Mouse (Mus musculus) kidney, adult 18-20 months (tissue): ENCODE data around the gene Aldh3a2.
A peak's percentile ranks its signal among the peaks of the same experiment; 100 is the strongest.
"Not testable (repeated sequence)": the region's sequence is repeated elsewhere in the genome, so short reads cannot be mapped to it uniquely, and the experiment has no call there.

Experiments used
- DNase-seq: peaks from one replicate; pipeline ENCODE4 v3.0.0; 2021

Gene Aldh3a2

DNA sequence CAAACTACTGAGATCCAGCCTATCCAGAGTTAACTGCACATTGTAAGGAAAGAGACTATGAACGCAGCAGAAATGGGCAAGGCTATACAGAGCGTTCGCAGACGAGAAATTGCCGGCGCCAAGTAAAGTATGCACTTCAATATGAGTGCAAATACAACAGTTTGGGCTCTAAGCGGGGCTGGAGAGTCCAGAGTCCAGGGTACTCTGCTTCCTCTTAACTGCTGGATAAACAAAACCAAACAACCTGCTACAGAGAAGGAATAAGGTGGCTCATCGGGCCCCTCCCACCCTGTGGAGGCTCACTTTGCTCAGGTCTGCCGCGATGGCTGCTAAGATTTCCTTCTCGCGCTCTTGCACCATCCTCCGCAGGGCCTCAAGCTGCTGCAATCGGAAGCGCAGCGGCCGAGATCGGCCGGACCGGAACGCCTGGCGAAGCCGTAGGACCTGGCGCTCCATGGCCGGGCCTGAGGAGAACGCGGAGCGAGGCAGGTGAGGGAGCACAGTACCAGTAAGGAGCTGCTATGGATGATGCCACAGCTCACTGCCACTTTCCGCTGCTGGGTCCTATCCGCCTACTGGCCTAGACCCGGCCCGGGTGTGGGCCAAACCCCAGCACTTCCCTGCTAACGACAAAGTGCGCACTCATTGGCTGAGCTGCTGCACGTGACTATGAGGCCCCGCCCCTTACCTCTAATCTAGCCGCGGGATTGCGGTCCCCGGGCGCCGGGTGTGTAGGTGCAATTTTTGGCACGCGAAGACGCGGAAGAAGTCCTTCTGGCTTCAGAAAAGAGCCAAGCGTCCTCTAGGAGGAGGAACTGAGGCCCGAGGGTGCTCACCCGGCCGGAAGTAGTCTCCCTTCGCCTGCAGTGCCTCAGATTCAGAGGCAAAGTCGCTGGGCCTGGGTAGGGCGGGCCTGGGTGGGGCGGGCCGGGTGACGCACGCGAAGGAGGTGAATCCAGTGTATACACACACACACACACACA is at the start of gene Aldh3a2:
Gene Aldh3a2 (minus strand): TSS at position 914 of the 983 bp plus-strand sequence.
- DNase-seq, result peak; percentile 97

DNA sequence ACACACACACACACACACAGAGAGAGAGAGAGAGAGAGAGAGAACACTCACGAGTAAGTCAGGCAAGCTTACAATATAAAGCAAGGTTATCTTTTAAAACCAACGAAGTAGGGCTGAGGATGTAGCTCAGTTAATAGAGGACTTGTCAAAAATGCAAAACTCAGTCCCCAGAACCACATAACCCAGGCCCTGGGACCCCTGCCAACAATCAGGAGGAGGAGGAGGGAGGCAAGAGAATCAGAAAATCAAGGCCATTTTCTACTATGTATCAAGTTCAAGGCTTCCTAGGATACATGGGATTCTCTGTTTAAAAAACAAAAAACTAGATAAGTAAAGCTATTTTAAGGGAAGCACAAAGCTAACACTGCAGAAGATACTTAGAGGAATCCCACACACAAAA is 49.6 kb upstream of the Aldh3a2 start:
- no peak for DNase-seq

DNA sequence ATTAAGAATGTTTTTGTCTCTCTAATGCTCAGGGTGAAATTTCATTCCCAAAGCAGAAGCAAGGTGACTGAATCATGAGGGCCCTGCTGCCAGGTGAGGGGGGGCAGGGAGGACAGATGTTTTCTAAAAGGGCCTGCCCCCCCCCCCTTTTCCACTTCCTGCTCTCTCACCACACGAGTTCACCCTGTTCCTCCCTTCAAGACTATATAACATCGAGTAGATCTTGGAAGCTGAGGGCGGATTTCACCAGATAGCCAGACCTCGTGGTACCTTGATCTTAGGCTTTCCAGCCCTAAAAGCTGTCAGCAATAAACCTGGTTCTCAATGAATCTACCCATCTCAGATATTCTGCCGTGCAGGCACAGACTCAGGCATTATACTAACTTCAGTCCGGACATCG is 43.1 kb upstream of the Aldh3a2 start:
- no peak for DNase-seq

DNA sequence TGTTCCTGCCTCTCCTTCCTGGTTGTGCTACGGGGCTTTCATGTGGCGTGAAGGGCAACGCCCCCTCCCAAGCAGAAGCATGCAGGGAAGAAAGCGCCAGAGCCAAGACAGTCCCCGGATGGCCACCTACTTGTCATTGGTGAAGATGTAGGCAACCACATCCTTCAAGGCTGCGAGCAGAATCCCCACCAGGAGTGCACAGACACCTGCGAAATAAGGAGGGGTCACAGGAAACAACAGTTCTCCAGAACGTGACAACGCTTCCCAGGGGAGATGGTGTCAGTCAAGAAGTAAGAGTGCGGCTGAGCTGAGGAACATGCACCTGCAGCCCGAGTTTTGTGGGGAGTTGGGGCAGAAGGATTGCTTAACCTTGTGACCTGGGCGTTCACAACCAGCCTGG is 42.6 kb upstream of the Aldh3a2 start:
- no peak for DNase-seq

DNA sequence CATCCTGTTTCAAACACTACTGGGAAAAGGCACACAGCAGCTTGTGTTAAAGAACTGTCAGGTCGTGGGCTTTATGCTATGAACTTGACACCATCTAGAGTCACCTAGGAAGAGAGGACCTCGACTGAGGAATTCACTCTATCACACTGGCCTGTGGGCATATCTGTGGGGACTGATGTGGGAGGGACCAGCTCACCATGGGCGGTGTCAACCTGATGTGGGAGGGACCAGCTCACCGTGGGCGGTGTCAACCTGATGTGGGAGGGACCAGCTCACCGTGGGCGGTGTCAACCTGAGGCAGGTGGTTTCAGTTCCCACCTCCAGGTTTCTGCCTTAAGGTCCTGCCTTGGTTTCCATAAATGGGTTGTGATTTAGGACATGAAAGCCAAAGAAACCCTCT is 40.5 kb upstream of the Aldh3a2 start:
- DNase-seq, result no peak

DNA sequence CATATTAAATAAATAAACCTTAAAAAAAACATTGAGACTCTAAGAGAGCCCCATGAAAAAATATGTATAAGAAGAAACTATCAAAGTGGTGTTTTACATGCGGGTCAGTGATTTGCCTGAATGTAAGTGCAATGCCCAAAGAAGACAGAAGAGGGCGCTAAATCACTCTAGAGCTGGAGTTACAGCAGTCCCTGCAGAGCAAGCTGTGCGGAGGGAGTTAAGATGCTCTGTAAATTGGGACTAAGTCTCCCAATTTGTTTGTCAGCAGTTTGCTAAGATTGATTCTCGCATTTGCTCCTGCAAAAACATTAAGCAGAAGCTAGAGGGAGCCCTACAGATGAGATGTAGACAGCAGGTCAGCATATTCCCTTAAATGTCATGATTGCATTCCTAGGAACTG is 38.1 kb upstream of the Aldh3a2 start:
- peak; percentile 57 for DNase-seq

DNA sequence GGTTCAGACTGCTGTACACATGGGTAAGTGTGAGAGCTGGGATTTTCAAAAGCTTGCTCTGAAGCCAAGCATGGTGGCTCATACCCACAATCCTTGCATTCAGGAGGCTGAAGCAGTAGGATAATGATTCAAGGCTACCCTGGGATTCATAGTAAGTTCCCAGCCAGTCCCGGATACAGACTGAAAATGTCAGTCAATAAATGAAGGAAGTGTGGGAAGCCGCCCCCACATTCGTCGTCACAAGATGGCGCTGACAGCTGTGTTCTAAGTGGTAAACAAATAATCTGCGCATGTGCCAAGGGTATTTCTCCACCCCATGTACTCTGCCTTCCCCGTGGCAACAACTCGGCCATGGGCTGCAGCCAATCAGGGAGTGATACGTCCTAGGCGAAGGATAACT is 37.3 kb upstream of the Aldh3a2 start:
- DNase-seq, result not testable (repeated sequence)

DNA sequence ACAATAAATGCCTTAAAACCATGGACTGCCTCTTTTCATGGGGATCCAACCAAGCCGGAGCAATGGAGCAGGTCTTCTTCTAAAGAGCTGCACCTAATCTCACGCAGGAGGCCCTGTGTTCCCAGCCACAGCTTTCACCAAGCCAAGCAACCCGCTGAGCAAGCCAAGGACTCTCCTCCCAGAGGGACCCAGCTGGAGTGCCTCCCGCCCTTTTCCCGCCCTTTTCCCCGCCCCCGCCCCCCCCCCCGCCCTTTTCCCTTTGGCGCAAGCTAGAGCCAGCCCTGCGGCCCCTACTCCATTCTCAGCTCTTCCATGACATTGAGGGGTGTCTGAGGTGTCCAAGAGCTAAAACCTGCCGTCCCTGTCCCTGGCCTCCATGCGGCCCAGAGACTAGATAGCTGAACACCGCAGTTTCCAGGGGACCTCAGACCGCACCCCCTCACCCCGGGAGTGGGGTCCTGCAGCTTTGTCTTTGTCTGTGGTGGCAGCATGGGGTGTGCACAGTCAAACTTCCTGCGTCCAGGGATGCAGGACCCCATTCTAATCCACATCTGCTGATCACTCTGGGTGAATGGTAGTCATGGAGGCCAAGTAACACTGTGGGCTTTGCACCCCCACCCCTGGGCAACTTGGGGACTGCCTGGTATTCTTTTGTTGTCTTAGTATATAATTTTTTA is 33.6 kb upstream of the Aldh3a2 start:
- DNase-seq, result no peak

DNA sequence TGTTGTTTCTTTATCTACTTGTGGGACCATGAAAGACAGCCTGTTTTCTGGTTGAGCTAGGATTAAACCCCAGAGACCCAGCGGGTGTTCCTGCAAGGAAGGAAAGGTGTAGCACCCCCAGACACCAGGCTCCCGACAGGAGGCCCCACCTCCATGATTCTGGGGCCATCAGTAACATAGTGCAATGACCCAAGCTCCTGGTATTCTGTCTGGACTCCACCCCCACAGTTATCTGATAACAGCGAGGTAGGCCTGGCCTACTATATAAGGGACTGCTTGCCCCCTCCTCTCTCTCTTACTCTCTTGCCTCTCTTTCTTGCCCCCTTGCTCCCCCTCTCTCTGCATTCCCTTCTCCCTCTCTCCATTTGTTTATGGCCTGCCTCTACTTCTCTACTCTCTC is 32.9 kb upstream of the Aldh3a2 start:
- DNase-seq, result no peak

DNA sequence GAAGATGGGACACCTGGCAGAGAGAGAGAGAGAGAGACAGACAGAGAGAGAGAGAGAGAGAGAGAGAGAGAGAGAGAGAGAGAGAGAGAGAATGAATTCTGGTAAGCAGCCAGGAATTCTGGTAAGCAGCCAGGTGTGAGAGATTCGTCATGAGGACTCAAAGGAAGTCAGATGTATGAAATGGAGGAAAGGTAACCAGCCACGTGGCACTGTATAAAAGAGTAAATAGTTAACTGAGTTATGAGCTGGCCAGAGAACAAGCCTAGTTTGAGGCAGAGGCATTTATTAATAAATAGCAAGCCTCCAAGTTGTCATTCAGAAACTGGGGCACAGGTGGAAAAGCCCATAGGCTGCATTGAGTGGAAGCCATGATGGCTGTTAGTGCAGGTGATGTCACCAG is 30.6 kb upstream of the Aldh3a2 start:
- DNase-seq, result no peak

DNA sequence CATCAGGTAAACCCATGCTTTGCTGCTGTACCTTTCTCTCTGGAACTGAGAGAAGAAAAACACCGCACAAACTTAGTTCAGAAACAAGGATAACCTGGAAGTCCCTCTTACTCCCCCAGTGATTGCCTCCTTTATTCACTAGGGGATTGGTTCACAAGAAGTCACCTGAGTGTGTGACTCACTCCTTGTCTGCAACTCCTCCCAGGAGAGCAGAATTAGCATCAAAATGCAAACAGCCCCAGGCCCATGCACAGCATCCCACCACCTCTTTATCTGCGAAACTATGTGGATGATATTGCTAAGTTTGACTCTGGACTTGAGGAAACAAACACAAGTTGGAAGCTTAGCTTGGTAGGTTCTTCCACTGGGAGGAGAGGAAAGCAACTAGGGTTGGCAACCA is 30.1 kb upstream of the Aldh3a2 start:
- DNase-seq, result no peak

DNA sequence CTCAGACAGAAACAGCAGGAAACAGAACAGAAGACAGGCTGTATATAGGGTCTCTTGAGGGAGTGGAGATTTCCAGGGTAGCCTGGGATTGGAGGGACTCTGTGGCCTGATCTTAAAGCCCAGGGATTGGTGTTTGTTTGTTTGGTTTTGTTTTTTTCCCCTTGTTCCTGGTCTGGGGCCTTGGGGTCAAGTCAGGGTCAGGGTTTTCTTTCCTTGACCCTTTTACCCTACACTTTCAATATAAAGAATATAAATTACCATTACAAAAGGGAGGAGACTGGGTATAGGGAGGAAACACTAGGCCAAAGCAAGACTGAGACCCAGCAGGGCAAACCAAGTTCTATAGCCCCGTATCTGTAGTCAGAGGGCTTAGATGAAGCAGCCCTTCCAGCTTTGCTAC is 29.3 kb upstream of the Aldh3a2 start:
- no peak for DNase-seq

DNA sequence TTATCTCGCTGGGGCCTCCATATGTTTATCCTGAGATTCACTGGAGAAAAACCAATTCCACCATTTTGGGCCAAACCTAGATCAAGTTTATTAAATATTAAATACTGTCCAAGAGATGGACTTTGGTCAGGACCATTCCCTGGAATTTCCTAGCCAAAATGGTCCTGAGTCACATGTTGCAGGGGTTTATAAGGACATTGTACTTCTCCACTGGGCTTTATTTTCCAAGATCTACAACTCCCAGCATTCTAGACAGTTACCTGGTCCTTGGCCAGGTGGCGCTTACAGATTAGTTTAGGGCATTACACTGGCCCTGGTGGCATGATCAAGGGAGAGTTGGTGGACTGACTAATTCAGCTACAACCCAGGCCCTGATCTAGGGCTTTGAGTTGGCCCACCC is 28.3 kb upstream of the Aldh3a2 start:
- DNase-seq, result no peak

DNA sequence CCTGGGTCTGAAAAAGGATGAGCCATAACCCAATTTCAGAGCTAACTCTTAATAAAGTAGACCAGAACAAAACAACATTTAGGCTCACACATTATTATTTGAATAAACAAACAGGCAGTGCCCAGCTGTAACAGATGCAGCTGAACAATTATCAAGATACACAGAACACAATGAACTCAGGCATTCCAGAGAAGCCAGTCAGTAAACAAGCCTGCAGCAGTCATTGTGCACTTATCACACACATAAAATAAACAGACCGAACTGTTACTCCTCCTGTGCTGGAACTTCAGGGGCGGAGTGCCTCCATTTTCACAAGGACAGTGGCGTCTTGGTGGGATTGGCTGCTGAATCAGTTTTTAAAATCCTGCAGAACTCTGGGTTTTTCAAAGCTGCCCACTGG is 27.2 kb upstream of the Aldh3a2 start:
- no peak for DNase-seq

DNA sequence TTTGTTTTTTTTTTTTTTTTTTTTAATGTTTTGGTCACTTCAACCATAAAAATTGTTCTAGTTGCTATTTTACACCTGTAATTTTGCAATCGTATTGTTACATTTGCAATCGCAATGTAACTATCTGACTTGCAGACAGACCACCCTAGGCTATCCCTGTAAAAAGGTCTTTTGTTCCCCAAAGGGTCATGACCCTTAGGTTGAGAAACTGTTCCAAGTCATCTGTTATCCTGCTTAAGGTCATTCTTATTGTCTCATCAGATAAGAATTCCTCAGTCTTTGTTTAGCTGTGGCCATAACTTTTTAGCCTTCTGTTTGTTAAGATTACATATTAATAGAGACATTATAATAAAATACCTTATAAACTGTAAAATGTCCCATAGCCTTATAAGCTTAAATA is 26.0 kb upstream of the Aldh3a2 start:
- DNase-seq, result no peak

DNA sequence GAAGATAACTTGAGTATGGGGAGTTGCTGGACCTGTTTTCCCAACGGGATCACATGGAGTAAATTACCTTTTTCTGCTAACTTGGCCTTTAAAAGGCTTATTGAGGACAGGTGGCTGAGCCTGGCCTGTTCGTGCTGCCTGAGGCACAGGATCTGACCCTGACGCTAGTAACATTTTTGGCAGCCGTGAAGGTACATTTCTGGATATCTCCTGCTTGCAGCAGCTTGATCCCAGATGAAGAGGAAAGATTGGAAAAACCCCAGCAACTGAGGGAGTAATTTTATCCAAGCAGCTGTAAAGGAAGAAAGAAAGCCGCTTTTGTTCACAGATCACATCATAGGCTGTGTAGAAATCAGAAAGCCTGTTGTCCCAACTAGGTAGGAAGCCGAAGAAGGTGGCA is 17.1 kb upstream of the Aldh3a2 start:
- DNase-seq, result peak; percentile 18

DNA sequence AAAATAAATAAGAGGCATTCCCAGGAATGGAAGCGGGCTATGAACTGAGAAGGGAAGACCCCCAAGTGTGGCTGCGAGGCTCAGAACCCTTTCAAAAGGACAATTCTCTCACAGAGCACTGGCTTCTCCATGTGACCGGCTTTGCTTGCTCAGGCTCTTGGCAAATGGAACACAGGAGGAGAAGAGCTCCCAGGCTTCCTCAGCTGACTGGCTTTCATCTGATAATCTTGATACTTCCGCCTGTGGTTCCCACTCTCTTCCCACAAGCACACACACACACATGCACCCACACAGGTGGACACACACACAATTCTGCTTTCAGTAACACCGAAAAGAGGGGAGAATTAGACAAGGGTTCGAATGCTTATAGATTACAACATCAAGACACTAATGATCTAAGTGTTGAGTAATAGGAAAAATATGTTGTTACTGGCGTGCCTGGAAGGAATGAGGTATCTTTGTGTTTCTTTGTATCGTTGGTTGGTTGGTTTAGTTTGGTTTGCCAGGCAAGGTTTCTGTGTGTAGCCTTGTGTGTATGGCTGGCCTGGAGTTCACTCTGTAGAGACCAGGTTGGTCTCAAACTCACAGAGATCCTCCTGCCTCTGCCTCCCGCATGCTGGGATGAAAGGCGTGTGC is 16.3 kb upstream of the Aldh3a2 start:
- no peak for DNase-seq

DNA sequence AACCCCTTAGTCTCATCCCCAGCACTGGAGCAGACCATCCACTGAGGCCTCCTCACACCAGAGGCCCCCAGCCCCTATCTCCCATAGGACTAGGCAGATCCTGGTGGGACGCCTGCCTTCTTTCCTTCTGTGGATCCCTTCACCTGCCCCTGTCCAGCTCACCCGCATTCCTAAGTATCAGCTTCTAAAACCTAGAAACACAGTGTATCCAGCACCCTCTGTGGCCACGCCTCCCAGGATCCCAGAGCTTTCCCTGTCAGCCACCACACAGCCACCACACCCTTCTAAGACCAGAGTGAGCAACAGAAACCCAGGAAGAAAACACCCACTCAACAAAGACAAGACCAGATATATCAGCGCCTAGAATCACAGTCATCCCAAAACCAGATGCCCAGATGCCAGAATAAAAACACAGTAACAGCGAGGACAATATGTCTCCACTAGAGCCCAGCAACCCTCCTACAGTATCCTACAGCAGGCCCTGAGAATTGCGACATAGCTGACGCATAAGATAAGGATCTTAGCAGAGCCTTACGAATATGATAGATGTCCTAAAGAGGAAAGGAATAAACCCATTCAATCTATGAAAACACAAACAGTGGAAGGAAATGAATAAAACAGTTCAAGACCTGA is 11.3 kb upstream of the Aldh3a2 start:
- DNase-seq, result no peak

DNA sequence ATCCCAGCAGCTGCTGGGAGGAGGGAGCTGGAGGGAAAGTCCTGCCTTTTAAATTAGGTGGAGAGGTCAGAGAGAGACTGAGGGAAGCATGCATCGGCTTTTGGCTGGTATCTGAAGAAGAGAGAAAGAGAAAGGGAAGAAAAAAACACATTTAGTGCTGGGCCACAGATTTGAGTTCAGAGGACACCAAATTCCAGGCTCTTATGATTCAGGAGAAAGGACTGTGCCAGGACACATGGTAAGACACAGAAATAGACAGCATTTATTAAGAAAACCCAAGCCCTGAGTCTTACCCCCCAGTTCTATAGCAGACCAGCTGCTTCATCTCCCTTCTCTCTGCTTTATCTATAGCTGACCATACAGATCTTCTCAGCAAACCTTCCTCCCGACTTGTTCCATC is 10.7 kb upstream of the Aldh3a2 start:
- no peak for DNase-seq

DNA sequence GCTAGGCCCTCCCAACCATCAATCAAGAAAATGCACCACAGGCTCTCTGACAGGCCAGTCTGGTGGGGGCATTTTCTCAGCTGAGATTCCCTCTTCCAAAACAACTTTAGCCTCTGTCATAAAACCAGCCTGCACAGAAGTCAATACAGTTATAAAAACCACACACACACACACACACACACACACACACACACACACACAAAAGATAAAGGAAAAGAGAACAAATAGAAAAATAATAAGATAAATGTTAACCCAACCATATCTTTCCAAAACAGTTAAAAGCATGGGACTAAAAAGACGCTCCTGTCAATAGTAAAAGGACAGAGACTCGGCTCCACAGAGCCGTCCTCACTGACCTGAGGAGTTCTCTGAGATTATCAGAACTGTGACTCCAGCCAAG is 9.2 kb upstream of the Aldh3a2 start:
- no peak for DNase-seq

DNA sequence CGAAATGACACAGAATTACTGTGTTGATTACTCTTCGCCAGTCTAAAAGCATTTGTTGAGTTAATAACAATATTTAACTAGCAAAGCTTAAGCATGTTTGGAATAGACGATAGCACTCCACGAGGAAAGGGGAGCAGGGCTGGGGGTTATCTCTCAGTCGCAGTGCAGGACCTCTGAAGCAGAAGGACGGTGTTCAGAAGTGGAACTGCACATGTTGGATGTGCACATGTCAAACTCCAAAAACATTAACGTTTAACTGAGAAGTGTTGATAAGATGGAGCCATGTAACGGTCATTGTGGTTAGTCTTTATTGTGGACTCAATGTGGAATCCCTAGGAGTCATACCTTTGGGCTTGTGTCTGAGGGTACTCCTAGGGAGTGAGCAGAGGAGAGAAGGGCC is 7.8 kb upstream of the Aldh3a2 start:
- no peak for DNase-seq

DNA sequence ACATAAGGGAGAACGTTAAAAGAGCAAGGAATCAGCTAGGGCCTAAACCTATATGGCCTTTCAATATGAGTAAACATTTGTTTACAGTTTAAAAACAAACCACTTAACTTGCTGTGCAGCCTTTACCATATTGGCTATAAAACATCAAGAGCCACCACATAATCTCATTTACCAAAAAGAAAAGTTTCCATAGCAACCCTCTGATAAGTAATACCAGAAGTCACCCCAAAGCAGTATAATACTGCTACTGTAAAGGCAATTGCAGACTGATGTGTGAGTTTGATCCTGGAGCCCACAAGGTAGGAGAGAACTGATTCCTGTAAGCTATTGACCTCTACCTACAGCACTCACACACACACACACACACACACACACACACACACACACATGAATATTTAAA is 7.2 kb upstream of the Aldh3a2 start:
- DNase-seq, result no peak

DNA sequence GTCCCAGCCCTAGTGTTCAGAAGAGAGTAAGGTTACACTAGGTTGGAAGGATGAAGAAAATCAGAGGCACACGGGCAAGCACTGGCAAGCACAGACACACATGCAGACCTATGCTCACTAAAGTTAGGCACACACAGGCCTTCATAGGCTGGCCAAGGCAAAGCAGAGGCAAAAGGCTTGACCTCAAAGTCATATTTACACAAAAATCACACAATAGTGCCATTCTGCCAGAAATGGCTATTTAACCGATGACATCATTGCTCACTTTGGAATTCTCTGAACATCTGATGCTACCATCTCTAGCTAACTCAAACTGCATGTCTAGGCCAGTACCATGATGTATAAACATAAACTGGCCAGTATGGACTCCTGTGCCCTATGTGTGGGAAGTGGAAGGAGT is 6.7 kb upstream of the Aldh3a2 start:
- no peak for DNase-seq
